ENCODE assay signal across 21 mouse cellular contexts in the genomic region with DNA sequence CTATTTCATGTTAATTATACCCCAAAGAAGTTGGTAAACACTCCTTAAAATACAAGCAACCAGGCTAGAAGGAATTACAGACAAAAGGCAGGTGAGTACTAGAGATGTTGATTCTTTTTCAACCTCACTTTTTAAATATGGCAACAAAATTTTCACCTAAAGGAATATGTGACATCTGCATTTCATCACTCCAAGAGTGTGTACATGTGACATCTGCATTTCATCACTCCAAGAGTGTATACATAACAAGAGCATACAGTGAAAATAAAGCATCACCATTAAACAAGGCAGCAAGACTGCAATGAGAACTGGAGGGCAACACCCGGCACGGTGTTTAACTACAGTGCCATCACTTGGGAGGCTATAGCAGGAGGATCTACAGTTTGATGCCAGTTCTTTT. TPM values are rescaled to one million over a fixed set of nuclear protein-coding genes. Genes with fewer than 3 reads are reported as not detected.
A peak's percentile ranks its signal among the peaks of the same experiment; 100 is the strongest.
DNase-seq lines count a peak whose midpoint lies in the region; ATAC-seq and TF ChIP-seq lines count a peak whose summit lies in the region.
"Had no signal": no experiment of that assay in that cellular context is flagged by ENCODE, and none has a peak within 500 bp of the region (broad histone marks: within the 10 kb centered on the region; RNA-seq: fewer than 3 reads in every experiment).

No protein-coding gene starts in this region.

- no peaks in the 10 kb centered on the region for H3K79me2 ChIP-seq in MEL (ENCODE audit: control insufficient read depth, insufficient read depth, low read length, poor library complexity)

- TF ChIP-seq CTCF in MEL (IDR thresholded peaks at IDR 0.05 in 2 of 3, conservative IDR thresholded peaks at IDR 0.05 in 1 of 3; ENCODE audit: control insufficient read depth in 1 of 3, insufficient read depth in 1 of 3, low read depth in 2 of 3, low read length in 3 of 3, poor library complexity in 1 of 3, severe bottlenecking in 1 of 3) = no peak

- DNase-seq in 416B (ENCODE audit: low read depth) = peak; percentile 86
- DNase-seq in MEL (ENCODE audit: low read depth, low spot score) = peak; percentile 59
- peak; percentile 71 for DNase-seq in forelimb bud, embryonic 11.5 days (ENCODE audit: low read depth, low spot score)
- DNase-seq: adrenal gland, adult 2 months; adrenal gland, postnatal 14 days; cerebellum, adult 11-12 months; cerebellum, adult 8-10 months; cerebellum, postnatal 14 days; forebrain, postnatal 0 days; gastrocnemius, postnatal 25 days; heart, adult 18-20 months; heart, postnatal 14 days; heart, postnatal 4 days had no signal

- no peak overlapping the region for H3K9ac ChIP-seq in MEL (ENCODE audit: control insufficient read depth, low read depth, low read length, poor library complexity, severe bottlenecking)
- no peak overlapping the region for H3K9ac ChIP-seq in heart, embryonic 11.5 days (ENCODE audit: low read depth, low read length)
- H3K9ac ChIP-seq in intestine, embryonic 16.5 days (ENCODE audit: low read depth, low read length) = no peak overlapping the region
- H3K9ac ChIP-seq: forebrain, postnatal 0 days; heart, embryonic 13.5 days; hindbrain, embryonic 14.5 days; intestine, embryonic 15.5 days had no signal

- H3K4me1 ChIP-seq in MEL (ENCODE audit: control insufficient read depth in 1 of 2, insufficient read depth in 2 of 2, low read length in 2 of 2) = peaks cover 0 to 4% of the 10 kb centered on the region in 2 experiments; a peak in 2 of 4 replicates
- H3K4me1 ChIP-seq in heart, embryonic 11.5 days (ENCODE audit: control insufficient read depth, insufficient read depth, low read length) = no peaks in the 10 kb centered on the region
- H3K4me1 ChIP-seq in intestine, embryonic 16.5 days (ENCODE audit: control insufficient read depth, insufficient read depth, low read length) = peaks cover 2% of the 10 kb centered on the region; the same call in 1 of the 2 replicates
- H3K4me1 ChIP-seq: intestine, embryonic 15.5 days had no signal

- no peak for TF ChIP-seq RAD21 in MEL (IDR thresholded peaks at IDR 0.05; ENCODE audit: low read depth, low read length)

- H3K36me3 ChIP-seq in MEL (ENCODE audit: control insufficient read depth in 1 of 2, insufficient read depth in 2 of 2, low read length in 2 of 2) = no peaks in the 10 kb centered on the region
- H3K36me3 ChIP-seq in heart, embryonic 11.5 days (ENCODE audit: control insufficient read depth, insufficient read depth, low read length) = no peaks in the 10 kb centered on the region
- H3K36me3 ChIP-seq in intestine, embryonic 16.5 days (ENCODE audit: control insufficient read depth, insufficient read depth, low read length) = no peaks in the 10 kb centered on the region
- H3K36me3 ChIP-seq: heart, embryonic 13.5 days; intestine, embryonic 15.5 days had no signal

- no peak for TF ChIP-seq EP300 in MEL (IDR thresholded peaks at IDR 0.05; ENCODE audit: low read depth in 1 of 2, low read length in 2 of 2)

- no peak for ATAC-seq in heart, embryonic 11.5 days (replicated peaks; ENCODE audit: insufficient number of reproducible peaks, low FRiP score, low TSS enrichment)
- ATAC-seq in inflammation-experienced regulatory T-cells, adult 6 months = no peak
- no peak for ATAC-seq in intestine, embryonic 16.5 days
- ATAC-seq: forebrain, embryonic 14.5 days; forebrain, postnatal 0 days; hindbrain, postnatal 0 days; intestine, embryonic 15.5 days had no signal

- WGBS in heart, embryonic 11.5 days (ENCODE audit: insufficient replicate concordance) = 64% methylated on average over 2 of the region's 2 CpGs
- WGBS in intestine, embryonic 16.5 days = 59% methylated on average over 2 of the region's 2 CpGs

- no peak overlapping the region for H3K27ac ChIP-seq in MEL (ENCODE audit: control insufficient read depth, low read depth, low read length)
- no peak overlapping the region for H3K27ac ChIP-seq in heart, embryonic 11.5 days (ENCODE audit: low read depth, low read length)
- no peak overlapping the region for H3K27ac ChIP-seq in intestine, embryonic 16.5 days (ENCODE audit: low read length)
- H3K27ac ChIP-seq: heart, embryonic 13.5 days; hindbrain, embryonic 14.5 days; hindbrain, postnatal 0 days; intestine, embryonic 15.5 days had no signal

- TF ChIP-seq POLR2A in MEL (IDR thresholded peaks at IDR 0.05; ENCODE audit: control insufficient read depth in 1 of 2, insufficient read depth in 1 of 2, low read depth in 1 of 2, low read length in 2 of 2, poor library complexity in 1 of 2) = no peak

- H3K9me3 ChIP-seq in MEL (replicated peaks; ENCODE audit: insufficient read depth, low read length) = no peaks in the 10 kb centered on the region
- H3K9me3 ChIP-seq in heart, embryonic 11.5 days (replicated peaks; ENCODE audit: control insufficient read depth, low read length) = no peaks in the 10 kb centered on the region
- H3K9me3 ChIP-seq in intestine, embryonic 16.5 days (ENCODE audit: control insufficient read depth, low read length) = no peaks in the 10 kb centered on the region
- H3K9me3 ChIP-seq: heart, embryonic 13.5 days; intestine, embryonic 15.5 days had no signal

- no peak overlapping the region for H3K4me2 ChIP-seq in heart, embryonic 11.5 days
- no peak overlapping the region for H3K4me2 ChIP-seq in intestine, embryonic 16.5 days (ENCODE audit: low read depth, low read length)
- H3K4me2 ChIP-seq: heart, embryonic 13.5 days; hindbrain, embryonic 14.5 days; intestine, embryonic 15.5 days had no signal

- no peak overlapping the region for H3K4me3 ChIP-seq in MEL (ENCODE audit: control insufficient read depth in 1 of 2, insufficient read depth in 1 of 2, low read depth in 2 of 2, low read length in 2 of 2)
- no peak overlapping the region for H3K4me3 ChIP-seq in heart, embryonic 11.5 days (ENCODE audit: low read depth, low read length)
- no peak overlapping the region for H3K4me3 ChIP-seq in intestine, embryonic 16.5 days (ENCODE audit: low read length)
- H3K4me3 ChIP-seq: heart, embryonic 13.5 days; intestine, embryonic 15.5 days had no signal

- no peaks in the 10 kb centered on the region for H3K27me3 ChIP-seq in MEL (ENCODE audit: control insufficient read depth in 1 of 2, insufficient read depth in 2 of 2, low read length in 2 of 2)
- H3K27me3 ChIP-seq in heart, embryonic 11.5 days (ENCODE audit: control insufficient read depth, insufficient read depth, low read length) = no peaks in the 10 kb centered on the region
- H3K27me3 ChIP-seq in intestine, embryonic 16.5 days (replicated peaks; ENCODE audit: control insufficient read depth, insufficient read depth, low read length) = no peaks in the 10 kb centered on the region
- H3K27me3 ChIP-seq: heart, embryonic 13.5 days; intestine, embryonic 15.5 days had no signal

TF ChIP-seq in MEL, 35 proteins besides CTCF, POLR2A, EP300 and RAD21:
- TF ChIP-seq MAX (IDR thresholded peaks at IDR 0.05; ENCODE audit: low read length) (no peak), RCOR1 (IDR thresholded peaks at IDR 0.05; ENCODE audit: low read depth, low read length) (no peak), GABPA (IDR thresholded peaks at IDR 0.05; ENCODE audit: low read depth, low read length) (no peak), USF1 (IDR thresholded peaks at IDR 0.05; ENCODE audit: low read depth, low read length) (peak; percentile 46; the same call in 1 of the 2 replicates), NELFE (IDR thresholded peaks at IDR 0.05; ENCODE audit: low read depth, low read length) (no peak), ELF1 (IDR thresholded peaks at IDR 0.05; ENCODE audit: low read depth, low read length) (no peak), TCF12 (IDR thresholded peaks at IDR 0.05; ENCODE audit: low read depth, low read length) (0 out of 2 replicates have a peak, but pooled peaks have one; percentile 17), E2F4 (IDR thresholded peaks at IDR 0.05; ENCODE audit: borderline replicate concordance, low read depth, low read length) (no peak), UBTF (IDR thresholded peaks at IDR 0.05; ENCODE audit: borderline replicate concordance, insufficient read depth, low read depth, low read length) (no peak), ZMIZ1 (IDR thresholded peaks at IDR 0.05; ENCODE audit: low read depth, low read length) (no peak), KAT2A (conservative IDR thresholded peaks at IDR 0.05; ENCODE audit: low read depth, low read length) (no peak), ETS1 (IDR thresholded peaks at IDR 0.05; ENCODE audit: low read depth, low read length) (no peak; the same call in 1 of the 2 replicates), SMC3 (IDR thresholded peaks at IDR 0.05; ENCODE audit: low read depth, low read length) (no peak), MAZ (IDR thresholded peaks at IDR 0.05; ENCODE audit: low read depth, low read length) (no peak), SIN3A (IDR thresholded peaks at IDR 0.05; ENCODE audit: low read length) (no peak), ZKSCAN1 (IDR thresholded peaks at IDR 0.05; ENCODE audit: low read depth, low read length) (no peak)

RNA-seq across cellular contexts. Expression of a gene that starts 23.2 kb away (rescaled TPM):
- 11.2 and 13.3 TPM in 2 replicates for total RNA-seq in MEL (2012; rRNA removed)
- 10 to 100 TPM; 16.9 to 41.7 TPM for polyA plus RNA-seq in MEL (2012; ENCODE audit: insufficient read depth in 1 of 2, insufficient read length in 2 of 2, low read depth in 1 of 2, low replicate concordance in 2 of 2, missing spikeins in 1 of 2)
- 44.0 and 46.4 TPM in 2 replicates for polyA plus RNA-seq in heart, embryonic 11.5 days (2014; fragmentation: Nextera tagmentation; extraction: Ambion mirVana)
- 10 to 100 TPM; 71.5 to 98.3 (median 72.5) TPM for polyA plus RNA-seq in inflammation-experienced regulatory T-cells, adult 6 months (2017; shearing (Covaris generic))
- polyA plus RNA-seq in intestine, embryonic 16.5 days (2015; fragmentation: Nextera tagmentation; extraction: Ambion mirVana) = 30.5 and 32.1 TPM in 2 replicates
